Mouse (Mus musculus): ENCODE results near the gene Nav2. TPM values are rescaled to one million over a fixed set of nuclear protein-coding genes. Genes with fewer than 3 reads are reported as not detected.

Nav2 gene
- polyA plus RNA-seq, 1 experiment, result 1.3 TPM

- H3K4me1 ChIP-seq, result peaks cover 58% of the 10 kb centered on the region
- H3K27me3 ChIP-seq (replicated peaks), result peaks cover 24% of the 10 kb centered on the region
- TF ChIP-seq FLI1 (IDR thresholded peaks at IDR 0.05; ENCODE audit: low read length) (no peak), GATA1 (IDR thresholded peaks at IDR 0.05; ENCODE audit: borderline replicate concordance, low read length) (no peak)
- H3K4me3 ChIP-seq (replicated peaks), result peak overlapping the region; percentile 8
- no peaks in the 10 kb centered on the region for H3K36me3 ChIP-seq (replicated peaks; ENCODE audit: low read length)
- H3K9me3 ChIP-seq, result no peaks in the 10 kb centered on the region
Measured at GRCm38 (mm10) chr7:48884266-48884611, 24.3 kb upstream of the Nav2 start.

- TF ChIP-seq GATA1 (IDR thresholded peaks at IDR 0.05; ENCODE audit: borderline replicate concordance, low read length) (no peak), FLI1 (IDR thresholded peaks at IDR 0.05; ENCODE audit: low read length) (no peak)
- Histone ChIP-seq H3K4me1 (peaks cover 52% of the 10 kb centered on the region), H3K27me3 (replicated peaks) (peaks cover 25% of the 10 kb centered on the region), H3K4me3 (replicated peaks) (no peak overlapping the region), H3K9me3 (no peaks in the 10 kb centered on the region), H3K36me3 (replicated peaks; ENCODE audit: low read length) (no peaks in the 10 kb centered on the region)
Measured at GRCm38 (mm10) chr7:48887973-48888372, 20.5 kb upstream of the Nav2 start.

GRCm38 (mm10) chr7:48888751-48889150 is 19.8 kb upstream of the Nav2 start:
- peaks cover 25% of the 10 kb centered on the region for H3K27me3 ChIP-seq (replicated peaks)
- TF ChIP-seq FLI1 (IDR thresholded peaks at IDR 0.05; ENCODE audit: low read length) (no peak), GATA1 (IDR thresholded peaks at IDR 0.05; ENCODE audit: borderline replicate concordance, low read length) (no peak)
- peaks cover 52% of the 10 kb centered on the region for H3K4me1 ChIP-seq
- H3K4me3 ChIP-seq (replicated peaks), result no peak overlapping the region
- no peaks in the 10 kb centered on the region for H3K9me3 ChIP-seq
- no peaks in the 10 kb centered on the region for H3K36me3 ChIP-seq (replicated peaks; ENCODE audit: low read length)

- TF ChIP-seq GATA1 (IDR thresholded peaks at IDR 0.05; ENCODE audit: borderline replicate concordance, low read length) (no peak), FLI1 (IDR thresholded peaks at IDR 0.05; ENCODE audit: low read length) (no peak)
- peaks cover 60% of the 10 kb centered on the region for H3K4me1 ChIP-seq
- no peak overlapping the region for H3K4me3 ChIP-seq (replicated peaks)
- H3K27me3 ChIP-seq (replicated peaks), result peaks cover 19% of the 10 kb centered on the region
- H3K36me3 ChIP-seq (replicated peaks; ENCODE audit: low read length), result no peaks in the 10 kb centered on the region
- H3K9me3 ChIP-seq, result no peaks in the 10 kb centered on the region
Measured at GRCm38 (mm10) chr7:48891029-48891428, 17.5 kb upstream of the Nav2 start.

- no peaks in the 10 kb centered on the region for H3K36me3 ChIP-seq (replicated peaks; ENCODE audit: low read length)
- peaks cover 26% of the 10 kb centered on the region for H3K27me3 ChIP-seq (replicated peaks)
- TF ChIP-seq GATA1 (IDR thresholded peaks at IDR 0.05; ENCODE audit: borderline replicate concordance, low read length) (no peak), FLI1 (IDR thresholded peaks at IDR 0.05; ENCODE audit: low read length) (no peak)
- no peak overlapping the region for H3K4me3 ChIP-seq (replicated peaks)
- H3K4me1 ChIP-seq, result peaks cover 76% of the 10 kb centered on the region
- no peaks in the 10 kb centered on the region for H3K9me3 ChIP-seq
Measured at GRCm38 (mm10) chr7:48893093-48893492, 15.4 kb upstream of the Nav2 start.

- no peaks in the 10 kb centered on the region for H3K9me3 ChIP-seq
Measured at GRCm38 (mm10) chr7:48894152-48894551, 14.4 kb upstream of the Nav2 start.

GRCm38 (mm10) chr7:48894763-48895162 is 13.8 kb upstream of the Nav2 start:
- H3K27me3 ChIP-seq (replicated peaks), result peaks cover 30% of the 10 kb centered on the region
- H3K4me3 ChIP-seq (replicated peaks), result no peak overlapping the region
- no peaks in the 10 kb centered on the region for H3K9me3 ChIP-seq
- no peaks in the 10 kb centered on the region for H3K36me3 ChIP-seq (replicated peaks; ENCODE audit: low read length)
- H3K4me1 ChIP-seq, result peaks cover 81% of the 10 kb centered on the region
- no peak for TF ChIP-seq FLI1 (IDR thresholded peaks at IDR 0.05; ENCODE audit: low read length)
- no peak for TF ChIP-seq GATA1 (IDR thresholded peaks at IDR 0.05; ENCODE audit: borderline replicate concordance, low read length)

More at GRCm38 (mm10) chr7:48894152-48894551, 14.4 kb upstream of the Nav2 start:
- Histone ChIP-seq H3K27me3 (replicated peaks) (peaks cover 28% of the 10 kb centered on the region), H3K4me3 (replicated peaks) (no peak overlapping the region), H3K36me3 (replicated peaks; ENCODE audit: low read length) (no peaks in the 10 kb centered on the region), H3K4me1 (peaks cover 76% of the 10 kb centered on the region)
- TF ChIP-seq FLI1 (IDR thresholded peaks at IDR 0.05; ENCODE audit: low read length) (no peak), GATA1 (IDR thresholded peaks at IDR 0.05; ENCODE audit: borderline replicate concordance, low read length) (no peak)

GRCm38 (mm10) chr7:48895475-48895874 is 13.0 kb upstream of the Nav2 start:
- H3K36me3 ChIP-seq (replicated peaks; ENCODE audit: low read length), result no peaks in the 10 kb centered on the region
- H3K4me3 ChIP-seq (replicated peaks), result no peak overlapping the region
- no peaks in the 10 kb centered on the region for H3K9me3 ChIP-seq
- no peak for TF ChIP-seq GATA1 (IDR thresholded peaks at IDR 0.05; ENCODE audit: borderline replicate concordance, low read length)
- TF ChIP-seq FLI1 (IDR thresholded peaks at IDR 0.05; ENCODE audit: low read length), result no peak
- peaks cover 82% of the 10 kb centered on the region for H3K4me1 ChIP-seq
- peaks cover 30% of the 10 kb centered on the region for H3K27me3 ChIP-seq (replicated peaks)

GRCm38 (mm10) chr7:48896051-48896450 is 12.5 kb upstream of the Nav2 start:
- peaks cover 87% of the 10 kb centered on the region for H3K4me1 ChIP-seq
- no peak overlapping the region for H3K4me3 ChIP-seq (replicated peaks)
- TF ChIP-seq GATA1 (IDR thresholded peaks at IDR 0.05; ENCODE audit: borderline replicate concordance, low read length) (no peak), FLI1 (IDR thresholded peaks at IDR 0.05; ENCODE audit: low read length) (no peak)
- no peaks in the 10 kb centered on the region for H3K36me3 ChIP-seq (replicated peaks; ENCODE audit: low read length)
- no peaks in the 10 kb centered on the region for H3K9me3 ChIP-seq
- peaks cover 29% of the 10 kb centered on the region for H3K27me3 ChIP-seq (replicated peaks)

- Histone ChIP-seq H3K9me3 (no peaks in the 10 kb centered on the region), H3K4me1 (peaks cover 90% of the 10 kb centered on the region), H3K36me3 (replicated peaks; ENCODE audit: low read length) (no peaks in the 10 kb centered on the region), H3K4me3 (replicated peaks) (no peak overlapping the region), H3K27me3 (replicated peaks) (peaks cover 29% of the 10 kb centered on the region)
- TF ChIP-seq FLI1 (IDR thresholded peaks at IDR 0.05; ENCODE audit: low read length) (no peak), GATA1 (IDR thresholded peaks at IDR 0.05; ENCODE audit: borderline replicate concordance, low read length) (no peak)
Measured at GRCm38 (mm10) chr7:48897539-48898163, 10.9 kb upstream of the Nav2 start.
